Mouse (Mus musculus): ENCODE results near the gene Vangl2.

The Vangl2 gene

DNA sequence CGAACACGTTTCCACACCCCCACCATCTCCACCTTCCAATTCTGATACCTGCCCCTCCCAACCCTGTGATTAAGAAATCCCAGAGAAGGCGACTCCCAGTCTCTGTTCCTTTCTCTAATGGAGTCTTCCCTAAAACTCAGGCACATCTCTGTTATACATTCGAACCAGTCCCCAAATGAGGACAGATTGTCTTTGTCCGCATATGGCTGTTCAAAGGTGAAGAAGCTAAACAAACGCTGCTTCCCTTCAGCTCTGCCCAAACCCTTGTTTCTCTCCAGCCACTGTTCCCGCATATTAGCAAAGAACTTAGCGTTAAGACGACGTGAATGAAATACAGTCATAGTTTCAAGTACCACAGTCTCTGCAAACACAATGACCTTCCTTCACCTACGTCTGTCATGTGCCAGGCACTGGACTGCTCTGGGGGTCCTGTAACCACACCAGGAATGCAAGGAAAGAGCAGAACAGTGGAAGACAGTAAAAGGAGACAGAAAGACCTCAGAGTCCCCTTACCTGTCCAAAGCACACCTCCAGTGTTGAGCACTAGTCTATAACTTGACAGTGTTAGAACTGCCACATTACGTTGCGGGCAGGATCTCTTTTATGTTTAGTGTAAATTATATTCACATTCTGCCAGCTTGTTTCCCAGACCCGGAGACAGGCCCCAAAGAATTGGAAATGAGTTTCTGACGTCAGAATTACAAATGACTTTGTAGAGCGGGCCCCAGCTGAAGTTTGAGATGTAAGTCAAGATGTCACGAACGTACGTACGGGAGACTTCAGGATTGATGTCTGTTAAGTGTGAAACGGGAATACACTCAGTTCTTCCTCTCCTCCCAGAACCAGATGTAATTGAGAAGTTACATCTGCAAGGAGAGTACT, at the start of gene Vangl2:
TSS of gene Vangl2 (minus strand) at position 51 of the 882 bp plus-strand sequence.
- DNase-seq (ENCODE audit: low read depth, low spot score): no peak

DNA sequence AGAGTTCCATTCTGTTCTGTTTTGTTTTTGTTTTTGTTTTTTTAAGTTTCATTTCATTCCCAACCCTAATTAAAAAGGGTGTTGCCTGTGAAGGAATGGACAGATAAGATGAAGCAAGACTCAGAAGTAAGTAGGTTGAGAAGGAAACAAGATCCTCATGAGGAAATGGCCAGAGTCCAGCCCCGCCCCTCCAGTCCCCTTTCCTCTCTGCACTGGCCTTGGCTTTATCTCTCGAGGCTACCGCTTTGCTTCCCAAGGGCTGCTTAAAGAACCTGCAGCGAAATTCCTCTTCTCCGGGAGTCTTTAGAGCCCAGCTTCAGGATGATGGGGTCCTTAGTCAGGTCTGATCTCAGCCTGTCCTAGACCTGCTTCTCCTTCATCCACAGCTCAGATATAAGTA, 49.7 kb upstream of the Vangl2 start:
- DNase-seq (ENCODE audit: low read depth, low spot score): no peak

DNA sequence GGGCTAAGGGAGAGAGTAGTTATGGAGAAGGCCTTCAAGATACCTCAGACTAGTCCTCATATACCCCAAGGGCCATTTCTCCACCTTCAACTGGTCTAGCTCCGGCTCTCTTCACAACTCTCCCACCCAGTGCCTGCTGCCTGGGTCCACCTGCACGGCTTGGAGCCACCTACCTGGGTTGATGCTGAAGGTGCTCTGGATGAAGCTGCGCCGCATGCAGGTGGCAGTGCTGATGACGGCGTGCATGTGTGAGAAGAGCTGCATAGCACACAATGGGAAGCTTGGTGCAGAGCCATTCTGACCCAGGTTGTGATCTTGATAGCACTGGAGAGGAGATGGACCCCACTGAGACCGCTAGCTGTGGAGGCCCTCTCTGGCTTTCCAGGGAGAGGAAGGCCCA, 44.4 kb upstream of the Vangl2 start:
- DNase-seq (ENCODE audit: low read depth, low spot score): no peak

DNA sequence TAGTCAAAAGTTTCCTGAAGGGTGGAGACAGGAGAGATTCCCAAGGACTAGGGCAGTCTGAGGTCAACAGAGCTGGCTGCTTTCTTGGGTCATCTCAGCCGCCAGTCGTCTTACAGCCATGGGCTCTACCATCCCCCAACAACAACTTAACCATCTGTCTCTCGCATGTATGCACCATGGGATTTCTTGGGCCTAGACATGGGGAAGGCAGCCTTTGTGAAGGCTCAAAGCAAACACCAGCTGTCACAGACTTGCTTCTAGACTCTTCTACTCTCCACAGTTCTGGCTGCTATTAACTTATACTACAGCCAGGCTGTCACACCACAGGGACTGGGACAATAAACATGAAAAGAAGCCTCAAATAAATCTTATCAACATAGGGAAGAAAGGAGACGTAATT, 43.3 kb upstream of the Vangl2 start:
- DNase-seq (ENCODE audit: low read depth, low spot score): no peak

DNA sequence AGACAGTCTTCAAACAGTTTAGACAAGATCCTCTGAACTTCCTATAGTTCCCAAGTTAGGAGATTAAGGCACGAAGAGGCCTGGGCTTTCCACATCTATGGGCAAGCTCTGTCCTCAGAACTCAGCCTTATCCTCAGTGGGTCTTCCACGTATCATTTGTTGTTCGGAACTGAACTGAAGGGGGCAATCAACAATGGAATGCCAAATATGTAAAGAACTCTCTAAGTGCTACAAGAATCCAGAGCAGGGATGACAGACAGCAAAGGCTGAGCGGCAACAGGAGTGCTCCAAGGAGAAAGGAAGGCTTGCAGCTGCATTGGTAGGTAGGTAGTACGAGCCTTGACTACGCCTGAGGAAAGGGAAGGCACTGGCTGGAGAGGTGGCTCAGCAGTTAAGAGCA, 42.0 kb upstream of the Vangl2 start:
- peak; percentile 51 for DNase-seq (ENCODE audit: low read depth, low spot score)

DNA sequence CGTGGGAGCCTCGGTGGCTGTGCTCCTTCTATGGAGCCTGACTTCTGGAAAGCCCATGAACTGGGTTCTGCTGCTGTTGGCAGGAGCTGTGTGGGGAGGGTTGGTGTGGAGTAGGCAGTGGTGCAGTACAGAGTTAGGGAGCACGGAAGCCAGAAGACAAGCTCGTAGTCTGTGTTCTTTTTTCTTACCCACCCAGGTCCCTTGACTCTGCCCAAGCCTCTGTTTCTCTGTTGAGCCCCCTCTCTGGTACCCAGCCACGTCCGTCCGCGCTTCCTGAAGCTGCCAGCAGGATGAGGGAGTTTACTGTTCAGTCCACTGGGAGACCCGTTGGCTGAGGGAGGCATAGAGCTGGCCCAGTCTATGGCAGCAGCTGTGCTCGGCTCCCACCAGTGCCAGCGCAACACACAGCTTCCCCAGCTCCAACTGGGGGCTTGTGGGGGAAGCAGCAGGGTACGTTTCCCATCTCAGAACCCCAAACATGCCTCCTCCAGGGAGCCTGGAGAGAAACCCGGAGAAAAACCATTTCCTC, 36.4 kb upstream of the Vangl2 start:
- peak; percentile 30 for DNase-seq (ENCODE audit: low read depth, low spot score)

DNA sequence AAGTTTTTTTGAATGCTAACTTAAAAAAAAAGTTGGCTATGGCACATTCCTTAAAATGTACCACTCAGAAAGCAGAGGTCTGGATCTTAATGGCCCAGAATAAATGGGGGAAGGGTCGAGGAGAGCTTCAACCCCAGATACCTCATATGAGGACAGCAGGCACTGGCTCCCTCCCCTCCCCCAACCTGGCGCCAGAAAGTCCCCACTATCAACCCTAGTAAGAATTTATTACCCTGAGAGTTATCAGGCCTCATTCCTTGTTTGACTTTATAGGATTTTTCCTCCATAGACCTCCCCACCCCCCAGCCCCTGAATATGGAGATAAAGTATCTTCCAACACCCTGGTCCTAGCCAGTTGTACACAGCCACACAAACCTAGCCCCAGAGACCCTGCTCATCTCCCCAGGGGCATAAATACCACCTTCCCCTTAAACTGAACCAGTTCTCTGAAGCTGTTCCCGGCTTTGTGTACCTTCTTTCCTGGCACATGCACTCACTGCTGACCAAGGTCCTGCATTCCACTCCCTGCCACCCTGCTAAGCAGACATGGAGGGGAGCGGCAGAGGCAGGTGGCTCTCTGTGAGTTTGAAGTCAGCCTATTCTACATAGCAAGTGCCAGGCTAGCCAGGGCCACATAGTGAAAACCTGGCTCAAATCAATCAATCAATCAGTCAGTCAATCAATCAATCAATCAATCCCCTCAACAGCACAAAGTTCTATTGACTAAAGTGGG, 35.2 kb upstream of the Vangl2 start:
- DNase-seq (ENCODE audit: low read depth, low spot score): no peak

DNA sequence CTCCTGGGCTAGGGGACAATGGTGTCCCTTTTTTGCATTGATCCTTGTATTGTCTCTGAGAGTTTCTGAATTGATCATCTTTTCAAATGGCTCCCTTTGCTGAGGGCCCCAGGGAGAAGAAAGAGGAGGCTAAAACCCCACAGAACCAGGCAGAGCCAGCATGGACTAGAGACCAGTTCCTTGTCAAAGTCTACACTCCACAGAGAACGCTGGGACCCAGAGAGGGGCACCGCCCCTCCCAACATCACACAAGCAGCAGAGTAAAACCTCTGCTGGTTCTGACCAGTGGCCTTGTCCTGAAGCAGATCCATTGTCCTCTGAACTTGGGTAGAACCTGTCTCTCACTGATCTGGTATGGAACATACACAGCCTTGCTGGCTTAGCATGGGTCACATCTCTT, 33.9 kb upstream of the Vangl2 start:
- DNase-seq (ENCODE audit: low read depth, low spot score): peak; percentile 86

DNA sequence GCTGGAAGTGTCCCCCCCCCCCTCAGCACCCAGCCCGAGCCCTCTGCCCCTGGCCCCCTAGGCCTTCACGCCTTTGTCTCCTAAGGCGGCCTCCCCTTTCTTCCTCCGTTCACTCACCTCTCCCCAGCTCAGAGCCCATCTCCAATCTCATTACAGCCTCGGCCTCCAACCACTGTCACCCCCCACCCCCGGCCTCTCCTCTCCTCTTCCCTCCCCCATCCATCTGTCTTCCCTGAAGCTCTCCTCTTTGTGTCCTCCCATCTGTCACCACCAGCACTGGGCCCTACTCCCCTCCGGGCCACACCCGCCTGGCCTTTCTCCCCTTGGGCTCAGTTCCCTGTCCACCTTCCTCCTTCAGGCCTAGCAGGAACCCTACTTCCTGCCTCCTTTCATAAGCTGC, 33.0 kb upstream of the Vangl2 start:
- no peak for DNase-seq (ENCODE audit: low read depth, low spot score)

DNA sequence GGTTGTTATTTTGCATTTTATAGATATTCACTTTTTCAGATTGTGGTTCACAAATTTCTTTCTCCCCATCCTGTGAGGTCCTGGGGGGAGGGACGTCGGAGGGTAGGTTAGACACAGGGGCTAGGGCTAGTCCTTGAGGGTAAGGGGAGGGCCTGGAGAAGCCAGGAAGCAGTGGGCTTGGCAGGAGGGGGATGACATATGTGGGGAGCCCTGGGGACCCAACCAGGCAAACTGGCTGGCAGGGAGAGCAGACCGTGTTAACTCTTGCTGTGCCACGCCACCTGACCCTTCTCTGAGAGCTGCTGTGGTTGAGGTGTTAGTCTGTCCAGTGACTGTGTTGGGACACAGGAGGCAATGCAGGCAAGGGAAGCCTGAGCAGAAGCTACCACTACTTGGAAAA, 32.4 kb upstream of the Vangl2 start:
- DNase-seq (ENCODE audit: low read depth, low spot score): no peak

DNA sequence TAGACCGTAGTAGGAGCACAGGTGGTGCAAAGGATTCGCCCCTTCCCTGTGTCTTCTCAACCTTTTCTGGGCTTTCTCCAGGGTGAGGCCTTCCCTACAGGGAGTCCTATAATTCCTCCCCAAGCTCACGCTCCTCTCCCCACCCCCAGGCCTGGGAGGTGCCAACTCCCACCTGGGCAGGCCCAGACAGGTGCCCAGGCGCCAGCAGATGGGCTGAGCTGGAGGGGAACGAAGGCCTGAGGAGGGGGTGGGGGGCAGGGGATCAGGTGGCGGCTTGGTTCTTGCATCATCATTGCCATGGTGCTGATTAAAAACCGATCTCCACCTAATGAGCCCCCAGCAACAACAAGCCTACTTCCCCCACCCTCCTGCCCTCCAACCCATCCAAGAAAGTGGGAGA, 30.6 kb upstream of the Vangl2 start:
- no peak for DNase-seq (ENCODE audit: low read depth, low spot score)

DNA sequence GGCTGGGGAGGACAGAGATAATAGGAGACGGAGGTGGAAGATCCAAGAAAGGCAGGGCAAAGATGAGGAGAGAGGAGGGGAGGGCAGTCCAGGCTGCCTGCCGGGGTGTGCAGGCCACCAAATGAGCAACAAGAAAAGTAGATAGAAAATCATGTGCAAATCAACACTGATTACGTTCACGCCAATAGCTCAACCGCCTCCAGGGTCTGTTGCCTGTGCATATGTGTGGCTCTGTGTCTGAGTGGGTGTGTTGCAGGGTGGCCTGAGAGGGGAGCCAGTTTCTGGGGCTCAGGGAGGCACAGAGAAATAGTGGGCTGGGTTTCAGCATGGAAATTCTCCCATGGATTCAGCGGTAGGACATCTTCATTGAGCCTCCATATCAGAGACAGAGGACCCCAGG, 30.1 kb upstream of the Vangl2 start:
- DNase-seq (ENCODE audit: low read depth, low spot score): no peak

DNA sequence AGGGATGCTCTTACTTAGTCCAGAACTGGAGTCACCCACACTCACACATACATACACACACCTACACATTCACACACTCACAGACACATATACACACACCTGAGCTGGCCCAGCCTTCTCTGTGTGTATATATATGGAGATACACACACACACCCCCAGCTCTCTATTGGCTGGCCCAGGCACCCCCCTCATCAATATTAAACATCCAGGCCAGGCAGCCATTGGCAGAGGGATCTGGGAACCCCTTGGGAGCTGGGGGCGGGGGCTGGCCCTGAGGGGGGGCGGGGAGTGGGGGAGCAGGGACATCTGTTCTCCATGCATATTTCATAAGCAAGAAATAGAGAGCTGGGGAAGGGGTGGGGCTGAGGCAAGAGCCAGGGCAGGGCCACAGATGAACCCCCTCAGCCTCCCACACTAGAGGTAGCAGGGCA, 29.3 kb upstream of the Vangl2 start, which contains the start of gene Nhlh1:
TSS of gene Nhlh1 (minus strand) at position 83 of the 431 bp plus-strand sequence.
- no peak for DNase-seq (ENCODE audit: low read depth, low spot score)

DNA sequence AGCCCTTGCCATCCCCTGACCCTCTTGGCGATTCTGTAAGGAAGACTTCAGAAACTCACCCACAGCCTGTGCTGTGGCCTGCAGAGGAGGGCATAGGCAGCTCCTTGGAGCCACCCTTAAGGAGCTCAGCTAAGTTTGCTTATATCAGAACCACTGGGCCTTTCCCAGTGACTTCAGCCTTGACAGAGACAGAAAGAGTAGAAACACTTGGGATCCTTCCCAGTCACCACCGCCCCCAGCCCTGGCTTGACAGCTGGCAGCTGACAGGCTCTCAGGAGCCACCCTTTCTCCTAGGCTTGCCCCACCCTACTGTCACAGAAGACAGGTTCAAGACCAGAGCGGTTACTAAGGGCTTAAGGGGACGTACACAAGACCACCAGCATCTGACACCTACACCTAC, 28.0 kb upstream of the Vangl2 start:
- no peak for DNase-seq (ENCODE audit: low read depth, low spot score)

DNA sequence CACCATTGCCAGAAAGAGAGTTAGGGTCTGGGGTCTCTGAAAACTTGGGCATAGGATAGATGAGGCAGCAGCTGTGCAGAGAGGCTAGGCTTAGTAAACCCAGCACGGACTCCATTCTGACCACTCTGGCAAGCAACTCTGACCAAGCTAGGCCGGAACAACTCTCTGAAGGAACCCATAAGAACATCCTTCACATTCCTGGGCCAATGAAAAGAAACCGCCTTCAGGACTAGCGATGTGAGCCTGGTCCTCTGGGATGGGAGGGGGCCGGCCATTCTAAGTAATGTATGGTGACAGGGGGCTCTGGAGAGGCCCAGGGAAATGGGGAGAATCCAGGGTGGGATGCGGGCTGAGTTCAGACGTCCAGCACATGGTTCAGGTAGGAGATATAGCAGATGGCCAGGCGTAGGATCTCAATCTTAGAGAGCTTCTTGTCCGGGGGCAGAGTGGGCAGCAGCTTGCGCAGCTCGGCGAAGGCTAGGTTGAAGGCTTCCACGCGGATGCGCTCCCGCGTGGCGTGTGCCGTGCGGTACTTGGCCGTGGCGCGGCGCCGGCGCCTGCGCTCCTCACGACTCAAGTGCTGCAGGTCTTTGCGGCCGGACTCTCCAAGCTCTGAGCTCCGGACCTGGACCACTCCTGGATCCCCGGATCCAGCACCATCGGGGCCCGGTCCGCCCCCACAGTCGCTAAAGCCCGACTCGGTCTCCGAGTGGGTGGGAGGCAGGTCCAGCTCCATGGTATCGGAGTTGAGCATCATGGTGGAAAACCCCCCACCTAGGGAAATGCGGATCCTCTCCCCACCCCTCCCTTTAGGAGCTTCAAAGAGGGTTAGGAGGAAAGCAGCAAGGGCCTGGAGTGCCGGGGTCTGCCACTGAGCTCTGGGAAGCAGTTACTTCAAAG, 25.5 kb upstream of the Vangl2 start:
- DNase-seq (ENCODE audit: low read depth, low spot score): peak; percentile 44

DNA sequence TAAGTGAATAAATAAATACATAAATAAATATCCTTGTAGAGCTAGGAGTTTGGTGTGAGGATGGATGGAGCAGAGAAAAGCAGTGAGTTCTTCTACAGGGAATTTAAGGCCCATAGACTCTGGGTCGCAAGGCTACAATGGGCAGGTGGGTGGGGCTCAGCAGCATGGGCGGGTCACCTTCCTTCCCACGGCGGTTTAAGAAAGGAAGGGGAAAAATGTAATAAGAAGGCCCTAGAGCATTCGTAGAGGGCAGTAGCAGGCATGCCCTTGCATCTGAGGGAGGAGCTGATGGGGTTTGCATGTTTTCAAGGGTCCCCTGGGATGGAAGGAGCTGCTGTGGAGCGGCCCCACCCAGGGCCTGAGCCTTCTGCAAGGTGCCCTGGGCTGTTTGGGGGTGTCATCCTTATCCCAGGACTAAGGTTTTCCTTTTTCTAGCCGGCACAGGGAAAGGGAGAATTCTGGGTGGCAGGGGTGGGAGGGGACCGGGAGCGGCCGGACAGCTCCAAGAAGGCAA, 24.6 kb upstream of the Vangl2 start:
- DNase-seq (ENCODE audit: low read depth, low spot score): peak; percentile 57

DNA sequence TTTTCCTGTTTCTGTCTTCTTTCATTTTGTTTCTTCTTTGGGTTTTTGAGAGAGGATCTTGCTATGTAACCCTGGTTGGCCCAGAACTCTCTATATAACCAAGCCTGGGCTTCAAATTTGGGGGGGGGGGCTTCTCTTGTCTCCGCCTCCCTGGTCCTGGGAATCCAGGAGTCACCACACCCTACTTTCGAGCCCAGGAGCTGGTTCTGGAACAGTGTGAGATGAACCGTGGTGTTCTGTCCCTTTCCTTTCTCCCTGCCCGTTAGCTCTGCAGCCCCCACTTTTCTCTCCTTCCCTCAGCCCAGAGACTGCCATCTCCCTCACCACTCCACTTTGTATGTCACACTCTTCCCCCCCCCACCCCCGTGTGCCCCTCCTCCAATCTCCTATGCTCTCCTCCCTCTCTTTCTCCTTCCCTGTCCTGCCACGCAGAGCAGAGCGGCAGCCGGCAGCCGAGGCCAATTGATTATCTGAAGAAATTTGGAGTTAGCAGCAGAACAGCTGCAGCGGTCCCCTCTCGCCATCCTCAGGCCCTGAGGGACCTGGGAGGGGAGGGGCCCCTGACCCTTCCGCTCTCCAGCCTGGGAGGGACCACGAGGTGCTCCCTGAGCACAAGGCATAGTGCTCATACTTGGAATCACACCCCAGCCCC, 21.0 kb upstream of the Vangl2 start:
- DNase-seq (ENCODE audit: low read depth, low spot score): no peak

DNA sequence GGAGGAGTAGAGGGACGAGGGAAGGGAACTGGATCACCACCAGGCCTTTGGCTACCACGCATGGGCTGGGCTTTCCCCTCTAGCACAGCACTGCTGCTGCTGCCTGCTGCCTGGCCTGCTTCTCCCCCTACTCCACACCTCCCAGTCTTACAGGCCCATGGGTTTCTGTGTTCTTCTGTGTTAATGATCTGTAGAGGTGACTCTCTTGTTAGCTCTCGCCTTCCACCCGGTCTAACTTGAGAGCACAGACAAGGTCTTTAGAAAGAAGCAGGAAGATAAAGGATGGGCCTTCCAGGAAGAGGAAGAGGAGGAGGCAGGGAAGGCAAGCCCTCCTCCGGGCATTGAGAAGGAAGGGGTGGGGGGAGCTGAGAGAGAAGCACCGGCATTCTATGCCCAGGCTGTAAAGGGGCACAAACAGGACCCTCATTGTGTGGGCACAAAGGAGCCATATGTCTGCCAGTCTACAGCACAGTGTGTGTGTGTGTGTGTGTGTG, 20.0 kb upstream of the Vangl2 start:
- no peak for DNase-seq (ENCODE audit: low read depth, low spot score)

DNA sequence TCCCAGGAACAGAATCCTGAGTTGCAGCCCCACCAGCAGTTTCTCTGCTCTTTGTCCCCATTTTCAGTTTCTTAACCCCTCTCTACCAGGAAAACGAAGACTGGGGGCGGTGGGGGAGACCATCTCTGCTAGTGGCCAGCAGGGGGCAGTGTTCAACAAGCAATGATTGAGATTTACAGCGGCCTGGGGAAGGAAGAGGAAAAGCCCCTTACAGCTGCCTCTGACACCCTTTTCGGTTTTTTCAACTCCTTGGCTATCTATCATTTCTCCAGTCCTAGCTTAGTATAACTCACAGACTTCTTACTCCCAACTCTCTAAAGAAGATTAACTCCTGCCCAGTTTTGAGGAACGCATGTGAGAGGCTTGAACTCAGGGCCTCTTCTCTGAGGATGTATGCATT, 18.7 kb upstream of the Vangl2 start:
- peak; percentile 85 for DNase-seq (ENCODE audit: low read depth, low spot score)

DNA sequence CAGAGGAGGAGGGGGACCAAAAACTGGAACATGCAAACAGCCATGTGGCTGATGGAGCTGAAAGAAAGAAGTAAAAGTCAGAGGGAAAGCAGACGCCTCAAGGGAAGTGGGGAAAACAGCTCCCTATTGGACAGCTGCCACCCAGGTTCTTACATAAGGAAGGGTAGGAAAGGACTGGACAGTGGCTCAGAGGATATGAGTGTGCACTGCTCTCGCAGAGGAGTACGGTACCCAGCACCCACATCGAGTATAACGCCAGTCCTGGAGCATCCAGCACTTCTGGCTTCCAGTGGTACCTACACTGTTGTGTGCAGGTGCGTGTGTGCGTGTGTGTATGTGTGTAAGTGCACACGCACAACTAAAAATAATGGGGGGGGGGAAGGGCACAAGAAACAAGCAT, 18.2 kb upstream of the Vangl2 start:
- DNase-seq (ENCODE audit: low read depth, low spot score): no peak

DNA sequence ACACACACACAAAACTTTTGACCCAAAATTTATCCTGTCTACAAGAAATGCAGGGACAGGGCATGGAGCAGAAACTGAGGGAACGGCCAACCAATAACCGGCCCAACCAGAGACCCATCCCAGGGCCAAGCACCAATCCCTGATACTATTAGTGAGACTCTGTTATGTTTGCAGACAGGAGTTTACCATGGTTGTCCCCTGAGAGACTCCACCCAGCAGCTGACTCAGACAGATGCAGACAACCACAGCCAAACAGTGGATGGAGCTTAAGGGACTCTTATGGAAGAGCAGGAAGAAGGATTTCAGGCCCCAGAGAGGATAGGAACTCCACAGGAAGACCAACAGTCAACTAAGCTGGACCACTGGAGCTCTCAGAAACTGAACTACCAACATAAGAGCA, 1.7 kb upstream of the Vangl2 start:
- DNase-seq (ENCODE audit: low read depth, low spot score): no peak

Data from ES-CJ7 (cell line).